Mouse (Mus musculus) limb, embryonic 14.5 days (tissue): ENCODE data around the gene Gm5726. TPM values are rescaled to one million over a fixed set of nuclear protein-coding genes. Genes with fewer than 3 reads are reported as not detected.
"Not testable (repeated sequence)": the region's sequence is repeated elsewhere in the genome, so short reads cannot be mapped to it uniquely, and the experiment has no call there.

Experiments
- ATAC-seq: fragments of 200-750 bp; cut with Nextera tagmentation; 2 replicates; pipeline ENCODE4 v1.8.0; 2017; ENCODE audit warnings: low read depth, moderate number of reproducible peaks, moderate TSS enrichment; ENCODE audit not compliant: low FRiP score
- DNase-seq: peaks from one replicate; pipeline ENCODE4 v3.0.0-alpha.2; 2015; ENCODE audit warnings: low spot score
- H3K27ac ChIP-seq: fragments of 300-500 bp; sonication (generic); replicated peaks from 2 replicates; pipeline ENCODE4 v1.5.1; 2014; ENCODE audit warnings: low read depth, mild to moderate bottlenecking, low read length, moderate library complexity, mixed read lengths
- H3K27me3 ChIP-seq: fragments of 300-500 bp; sonication (generic); 2 replicates; pipeline ENCODE4 v1.6.1; 2014; ENCODE audit warnings: low read length, mixed read lengths; ENCODE audit not compliant: control insufficient read depth, insufficient read depth
- H3K36me3 ChIP-seq: fragments of 300-500 bp; sonication (generic); 2 replicates; pipeline ENCODE4 v1.6.1; 2014; ENCODE audit warnings: mild to moderate bottlenecking, low read length, moderate library complexity, mixed read lengths; ENCODE audit not compliant: control insufficient read depth, insufficient read depth
- H3K4me1 ChIP-seq: fragments of 300-500 bp; sonication (generic); 2 replicates; pipeline ENCODE4 v1.6.1; 2014; ENCODE audit warnings: antibody characterized with exemption, low read length, mixed read lengths; ENCODE audit not compliant: control insufficient read depth, insufficient read depth
- H3K4me2 ChIP-seq: fragments of 300-500 bp; sonication (generic); replicated peaks from 2 replicates; pipeline ENCODE4 v1.6.1; 2014; ENCODE audit warnings: low read depth, mild to moderate bottlenecking, low read length, moderate library complexity; ENCODE audit not compliant: severe bottlenecking
- H3K4me3 ChIP-seq: fragments of 300-500 bp; sonication (generic); replicated peaks from 2 replicates; pipeline ENCODE4 v1.5.1; 2014; ENCODE audit warnings: low read length
- H3K9ac ChIP-seq: fragments of 300-500 bp; sonication (generic); 2 replicates; pipeline ENCODE4 v1.6.1; 2014; ENCODE audit warnings: mild to moderate bottlenecking, low read depth, low read length, moderate library complexity; ENCODE audit not compliant: severe bottlenecking
- H3K9me3 ChIP-seq: fragments of 300-500 bp; sonication (generic); 2 replicates; pipeline ENCODE4 v1.6.1; 2016; ENCODE audit warnings: low read length; ENCODE audit not compliant: control insufficient read depth
- WGBS: fragments of 180-500 bp; shearing (Covaris S2); extraction: QIAGEN DNeasy Blood & Tissue Kit; methylation state at CpG from one replicate; pipeline ENCODE4 v1.1.7; 2014; 5-methylcytosine and 5-hydroxymethylcytosine counted together
- polyA plus RNA-seq, 2 experiments: library from polyadenylated mRNA; depleted of rRNA in 1 of 2; stranded (reverse) in 1 of 2; unstranded in 1 of 2; fragments of >200 nt; fragmentation: Nextera tagmentation in 1 of 2; extraction: Ambion mirVana in 1 of 2; gene quantifications; 2 replicates each; pipeline versions ENCODE4 v1.2.1 to v1.2.3; 2012 to 2014

Gm5726 gene
- polyA plus RNA-seq (2012; rRNA removed) = not detected in 2 replicates
- not detected in 2 replicates for polyA plus RNA-seq (2014; fragmentation: Nextera tagmentation; extraction: Ambion mirVana)

GRCm38 (mm10) chr7:20545657-20546056, at the start of gene Gm5726:
Gene Gm5726 (minus strand): TSS chr7:20545757.
- H3K27me3 ChIP-seq, ATAC-seq, H3K27ac ChIP-seq, H3K4me2 ChIP-seq, H3K4me3 ChIP-seq, H3K36me3 ChIP-seq, H3K9ac ChIP-seq, H3K4me1 ChIP-seq, H3K9me3 ChIP-seq, DNase-seq: not testable (repeated sequence)
- WGBS = no CpG with 5 or more reads among the region's 1 CpGs

- H3K9ac ChIP-seq, H3K27ac ChIP-seq, H3K4me2 ChIP-seq, ATAC-seq, H3K36me3 ChIP-seq, H3K9me3 ChIP-seq, DNase-seq, H3K4me3 ChIP-seq, H3K4me1 ChIP-seq, H3K27me3 ChIP-seq: not testable (repeated sequence)
- WGBS = no CpG with 5 or more reads among the region's 3 CpGs
Observed at GRCm38 (mm10) chr7:20576141-20576540, 30.6 kb upstream of the Gm5726 start, which contains the start of gene Gm4141. Gene Gm4141 (minus strand): TSS chr7:20576241.

GRCm38 (mm10) chr7:20533537-20533936, 12.0 kb downstream of the Gm5726 start, which contains the start of gene Vmn1r104:
Gene Vmn1r104 (plus strand): TSS chr7:20533837.
- no CpG with 5 or more reads among the region's 3 CpGs for WGBS
- H3K36me3 ChIP-seq, H3K27ac ChIP-seq, H3K27me3 ChIP-seq, H3K4me1 ChIP-seq, DNase-seq, H3K9ac ChIP-seq, H3K4me3 ChIP-seq, H3K4me2 ChIP-seq, ATAC-seq, H3K9me3 ChIP-seq: not testable (repeated sequence)

GRCm38 (mm10) chr7:20510434-20510833, 35.1 kb downstream of the Gm5726 start, which contains the start of gene Vmn1r103:
Gene Vmn1r103 (minus strand): TSS chr7:20510534.
- not testable (repeated sequence) for ATAC-seq, H3K36me3 ChIP-seq, H3K4me3 ChIP-seq, H3K27me3 ChIP-seq, H3K4me1 ChIP-seq, H3K4me2 ChIP-seq, H3K9ac ChIP-seq, DNase-seq, H3K9me3 ChIP-seq, H3K27ac ChIP-seq
- WGBS = no CpG with 5 or more reads among the region's 3 CpGs

Other genes with a start within 250 kb of the Gm5726 start
- not detected in 2 replicates for gene Gm4133, start 211.7 kb downstream of the Gm5726 start, polyA plus RNA-seq (2012; rRNA removed)
- gene Gm4133, start 211.7 kb downstream of the Gm5726 start, polyA plus RNA-seq (2014; fragmentation: Nextera tagmentation; extraction: Ambion mirVana) = not detected in 2 replicates
- not detected in 2 replicates for gene Gm5728, start 170.3 kb downstream of the Gm5726 start, polyA plus RNA-seq (2012; rRNA removed)
- not detected in 2 replicates for gene Gm5728, start 170.3 kb downstream of the Gm5726 start, polyA plus RNA-seq (2014; fragmentation: Nextera tagmentation; extraction: Ambion mirVana)
- not detected in 2 replicates for gene Vmn1r100, start 127.8 kb downstream of the Gm5726 start, polyA plus RNA-seq (2012; rRNA removed)
- not detected in 2 replicates for gene Vmn1r100, start 127.8 kb downstream of the Gm5726 start, polyA plus RNA-seq (2014; fragmentation: Nextera tagmentation; extraction: Ambion mirVana)
- not detected in 2 replicates for gene Vmn1r101, start 103.2 kb downstream of the Gm5726 start, polyA plus RNA-seq (2012; rRNA removed)
- not detected in 2 replicates for gene Vmn1r101, start 103.2 kb downstream of the Gm5726 start, polyA plus RNA-seq (2014; fragmentation: Nextera tagmentation; extraction: Ambion mirVana)
- not detected in 2 replicates for gene Gm10670, start 70.8 kb downstream of the Gm5726 start, polyA plus RNA-seq (2012; rRNA removed)
- gene Gm10670, start 70.8 kb downstream of the Gm5726 start, polyA plus RNA-seq (2014; fragmentation: Nextera tagmentation; extraction: Ambion mirVana) = not detected in 2 replicates
- not detected in 2 replicates for gene Vmn1r103, start 35.2 kb downstream of the Gm5726 start, polyA plus RNA-seq (2012; rRNA removed)
- gene Vmn1r103, start 35.2 kb downstream of the Gm5726 start, polyA plus RNA-seq (2014; fragmentation: Nextera tagmentation; extraction: Ambion mirVana) = not detected in 2 replicates
- not detected in 2 replicates for gene Vmn1r104, start 11.9 kb downstream of the Gm5726 start, polyA plus RNA-seq (2012; rRNA removed)
- gene Vmn1r104, start 11.9 kb downstream of the Gm5726 start, polyA plus RNA-seq (2014; fragmentation: Nextera tagmentation; extraction: Ambion mirVana) = not detected in 2 replicates
- gene Gm4141, start 30.5 kb upstream of the Gm5726 start, polyA plus RNA-seq (2012; rRNA removed) = not detected in 2 replicates
- not detected in 2 replicates for gene Gm4141, start 30.5 kb upstream of the Gm5726 start, polyA plus RNA-seq (2014; fragmentation: Nextera tagmentation; extraction: Ambion mirVana)
- not detected in 2 replicates for gene Gm4513, start 53.3 kb upstream of the Gm5726 start, polyA plus RNA-seq (2012; rRNA removed)
- not detected in 2 replicates for gene Gm4513, start 53.3 kb upstream of the Gm5726 start, polyA plus RNA-seq (2014; fragmentation: Nextera tagmentation; extraction: Ambion mirVana)
- gene Vmn1r107, start 123.2 kb upstream of the Gm5726 start, polyA plus RNA-seq (2012; rRNA removed) = not detected in 2 replicates
- not detected in 2 replicates for gene Vmn1r107, start 123.2 kb upstream of the Gm5726 start, polyA plus RNA-seq (2014; fragmentation: Nextera tagmentation; extraction: Ambion mirVana)
- gene Vmn1r111, start 157.5 kb upstream of the Gm5726 start, polyA plus RNA-seq (2012; rRNA removed) = not detected in 2 replicates
- gene Vmn1r111, start 157.5 kb upstream of the Gm5726 start, polyA plus RNA-seq (2014; fragmentation: Nextera tagmentation; extraction: Ambion mirVana) = not detected in 2 replicates
- not detected in 2 replicates for gene Gm10668, start 184.9 kb upstream of the Gm5726 start, polyA plus RNA-seq (2012; rRNA removed)
- not detected in 2 replicates for gene Gm10668, start 184.9 kb upstream of the Gm5726 start, polyA plus RNA-seq (2014; fragmentation: Nextera tagmentation; extraction: Ambion mirVana)
- not detected in 2 replicates for gene Vmn1r112, start 225.4 kb upstream of the Gm5726 start, polyA plus RNA-seq (2012; rRNA removed)
- gene Vmn1r112, start 225.4 kb upstream of the Gm5726 start, polyA plus RNA-seq (2014; fragmentation: Nextera tagmentation; extraction: Ambion mirVana) = not detected in 2 replicates
- gene Vmn1r113, start 241.5 kb upstream of the Gm5726 start, polyA plus RNA-seq (2012; rRNA removed) = not detected in 2 replicates
- not detected in 2 replicates for gene Vmn1r113, start 241.5 kb upstream of the Gm5726 start, polyA plus RNA-seq (2014; fragmentation: Nextera tagmentation; extraction: Ambion mirVana)